Mouse (Mus musculus): ENCODE results near the gene Kcnk4. TPM values are rescaled to one million over a fixed set of nuclear protein-coding genes. Genes with fewer than 3 reads are reported as not detected.
"Not testable (repeated sequence)": the region's sequence is repeated elsewhere in the genome, so short reads cannot be mapped to it uniquely, and the experiment has no call there.

The Kcnk4 gene
- polyA plus RNA-seq, 1 experiment = not detected

DNA sequence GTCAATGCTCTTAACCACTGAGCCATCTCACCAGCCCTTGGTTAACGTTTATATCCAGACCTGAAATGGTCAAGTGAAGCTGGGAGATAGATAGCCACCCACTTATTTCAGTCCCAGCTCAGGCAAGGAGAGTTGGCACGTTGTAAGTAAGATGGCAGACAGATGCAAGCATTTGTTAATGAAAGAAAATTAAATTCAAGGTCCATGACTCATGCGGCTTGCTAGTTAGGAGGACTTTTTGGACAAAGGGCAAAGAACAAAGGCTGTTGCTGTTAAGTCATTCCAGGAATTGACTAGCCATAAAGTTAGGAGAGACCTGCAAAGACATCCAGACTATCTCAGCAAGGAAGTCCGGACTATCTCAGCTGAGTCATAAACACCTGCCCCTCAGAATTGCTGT, 34.7 kb downstream of the Kcnk4 start:
- TF ChIP-seq POLR2A (IDR thresholded peaks at IDR 0.05; ENCODE audit: low read depth, low read length) = no peak
- no peak for TF ChIP-seq CTCF (IDR thresholded peaks at IDR 0.05; ENCODE audit: borderline replicate concordance, insufficient read depth, low read length)
- Histone ChIP-seq H3K27ac (ENCODE audit: insufficient read depth, low read length) (no peak overlapping the region), H3K4me1 (ENCODE audit: control insufficient read depth, insufficient read depth, low read length) (no peaks in the 10 kb centered on the region), H3K4me3 (ENCODE audit: insufficient read depth, low read length) (no peak overlapping the region)

DNA sequence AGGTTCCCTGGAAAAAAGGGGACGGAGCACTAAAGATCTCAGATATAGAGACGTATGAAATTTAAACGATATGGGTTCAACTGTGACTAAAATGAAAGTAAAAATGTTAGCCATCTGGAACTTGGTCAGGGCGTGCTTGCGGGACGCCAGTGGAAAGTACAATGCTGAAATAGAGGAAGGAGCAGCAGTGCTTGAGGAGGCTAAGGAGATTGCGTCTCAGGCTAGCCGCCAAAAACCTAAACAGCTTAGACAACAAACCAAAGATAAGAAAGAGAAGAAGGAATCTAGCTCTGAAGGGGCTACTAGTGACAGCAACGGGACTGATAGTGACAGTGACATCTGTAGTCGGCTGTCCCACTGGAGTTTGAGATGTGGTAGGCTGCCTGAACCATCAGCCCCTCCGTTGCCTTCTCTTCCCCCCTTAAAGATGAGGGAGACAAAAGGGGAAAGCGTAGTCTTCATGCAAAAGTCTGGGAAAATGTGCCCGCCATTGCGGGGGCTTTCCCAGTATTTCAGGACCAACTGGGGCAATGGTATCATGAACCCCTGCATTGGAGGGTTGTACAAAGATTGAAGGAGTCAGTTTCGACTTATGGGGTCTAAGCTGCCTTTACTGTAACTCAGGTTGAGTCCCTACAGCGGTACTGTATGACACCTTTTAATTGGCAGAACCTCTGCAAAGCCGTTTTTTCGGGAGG, 38.6 kb downstream of the Kcnk4 start:
- not testable (repeated sequence) for H3K4me1 ChIP-seq (ENCODE audit: control insufficient read depth, insufficient read depth, low read length); H3K27ac ChIP-seq (ENCODE audit: insufficient read depth, low read length); H3K4me3 ChIP-seq (ENCODE audit: insufficient read depth, low read length)

DNA sequence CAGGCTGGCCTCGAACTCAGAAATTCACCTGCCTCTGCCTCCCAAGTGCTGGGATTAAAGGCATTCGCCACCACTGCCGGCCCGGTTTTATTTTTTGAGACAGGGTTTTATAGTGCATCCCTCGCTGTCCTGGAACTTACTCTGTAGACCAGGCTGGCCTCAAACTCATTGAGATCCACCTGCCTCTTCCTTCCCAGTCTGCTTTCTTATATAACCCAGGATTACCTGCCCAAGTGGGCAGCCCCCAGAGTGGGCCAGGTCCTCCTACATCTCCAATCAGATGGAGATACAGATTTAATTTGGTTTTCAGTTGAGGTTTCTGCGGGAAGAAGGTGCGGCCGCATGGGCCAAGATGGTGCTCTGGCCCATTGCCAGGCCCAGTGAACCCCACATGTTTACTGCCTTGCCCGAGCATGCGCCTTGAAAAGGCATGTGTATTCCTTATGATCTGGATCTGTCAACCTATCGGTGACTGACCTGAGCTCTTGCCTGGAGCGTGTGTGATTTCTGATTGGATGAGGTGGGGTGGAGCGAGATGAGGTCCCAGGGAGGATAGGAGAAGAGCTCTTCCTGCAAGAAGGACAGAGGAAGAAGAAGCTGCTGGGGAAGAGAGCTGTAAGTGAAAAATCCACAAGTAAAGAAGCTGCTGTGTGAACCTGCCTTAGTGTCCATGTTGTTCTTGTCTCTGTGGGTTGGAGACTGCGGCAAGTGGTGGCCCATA, 40.4 kb downstream of the Kcnk4 start:
- Histone ChIP-seq H3K4me1 (ENCODE audit: control insufficient read depth, insufficient read depth, low read length) (no peaks in the 10 kb centered on the region), H3K27ac (ENCODE audit: insufficient read depth, low read length) (no peak overlapping the region), H3K4me3 (ENCODE audit: insufficient read depth, low read length) (no peak overlapping the region)
- TF ChIP-seq POLR2A (IDR thresholded peaks at IDR 0.05; ENCODE audit: low read depth, low read length) (no peak), CTCF (IDR thresholded peaks at IDR 0.05; ENCODE audit: borderline replicate concordance, insufficient read depth, low read length) (no peak)

DNA sequence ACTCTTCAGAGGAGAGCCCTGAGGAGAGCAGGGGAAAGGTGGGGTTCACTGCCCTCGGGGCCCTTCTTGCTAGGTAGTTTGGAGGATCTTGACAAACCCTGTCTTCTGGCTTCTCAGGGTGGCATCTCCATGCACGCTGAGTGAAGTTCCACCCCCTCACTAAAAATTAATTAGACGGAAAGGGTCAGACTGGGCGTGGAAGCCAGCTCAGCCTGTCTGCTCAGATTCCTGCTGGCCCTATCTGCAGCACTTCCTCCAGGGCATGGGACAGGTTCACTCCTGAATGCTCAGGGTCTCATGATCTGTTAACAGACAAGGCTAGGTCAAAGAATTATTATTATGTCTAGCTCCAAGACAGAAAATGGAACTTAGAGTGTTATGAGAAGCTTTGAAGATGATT, 41.8 kb downstream of the Kcnk4 start:
- H3K4me3 ChIP-seq (ENCODE audit: insufficient read depth, low read length) = no peak overlapping the region
- no peaks in the 10 kb centered on the region for H3K4me1 ChIP-seq (ENCODE audit: control insufficient read depth, insufficient read depth, low read length)
- no peak for TF ChIP-seq POLR2A (IDR thresholded peaks at IDR 0.05; ENCODE audit: low read depth, low read length)
- TF ChIP-seq CTCF (IDR thresholded peaks at IDR 0.05; ENCODE audit: borderline replicate concordance, insufficient read depth, low read length) = no peak
- no peak overlapping the region for H3K27ac ChIP-seq (ENCODE audit: insufficient read depth, low read length)

DNA sequence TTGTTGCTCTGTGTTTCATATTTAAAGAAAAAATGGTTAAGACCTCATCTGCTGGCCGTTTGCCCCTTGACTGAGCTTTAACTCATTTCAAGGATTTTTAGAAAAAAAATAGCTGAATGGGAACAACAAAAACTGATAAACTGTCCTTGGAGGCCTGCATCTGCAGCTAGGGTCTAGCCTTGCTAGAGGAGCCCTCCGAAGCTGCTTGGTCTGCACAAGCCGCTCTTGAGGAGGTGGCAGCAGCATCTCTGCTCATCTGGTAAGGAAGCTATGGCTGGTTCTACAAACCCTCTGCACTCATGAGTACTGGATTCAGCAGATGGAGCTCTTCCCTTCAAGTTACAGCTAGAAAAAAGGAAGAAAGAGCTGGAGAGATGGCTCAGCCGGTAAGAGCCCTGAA, 56.4 kb downstream of the Kcnk4 start:
- Histone ChIP-seq H3K4me3 (ENCODE audit: insufficient read depth, low read length) (no peak overlapping the region), H3K4me1 (ENCODE audit: control insufficient read depth, insufficient read depth, low read length) (peaks cover 10% of the 10 kb centered on the region), H3K27ac (ENCODE audit: insufficient read depth, low read length) (no peak overlapping the region)
- TF ChIP-seq CTCF (IDR thresholded peaks at IDR 0.05; ENCODE audit: borderline replicate concordance, insufficient read depth, low read length) = no peak
- no peak for TF ChIP-seq POLR2A (IDR thresholded peaks at IDR 0.05; ENCODE audit: low read depth, low read length)

DNA sequence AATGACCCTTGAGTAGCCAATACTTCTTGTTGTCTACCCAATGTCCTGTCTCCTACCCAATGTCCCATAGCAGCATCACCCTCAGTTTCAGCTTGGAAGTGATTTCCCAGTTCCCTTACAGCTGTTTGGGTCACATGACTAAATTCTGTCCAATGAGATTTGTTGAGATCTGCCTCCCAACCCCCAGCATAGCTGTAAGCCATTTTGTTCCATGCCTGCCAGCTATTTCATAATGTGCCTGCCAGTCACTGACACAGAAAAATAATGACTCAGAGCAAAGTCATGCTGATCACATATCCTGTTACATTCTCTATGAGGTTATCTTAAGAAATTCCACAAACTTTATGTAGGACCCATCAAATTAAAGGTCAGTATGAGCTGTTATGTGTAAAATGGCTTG, 57.5 kb downstream of the Kcnk4 start:
- Histone ChIP-seq H3K27ac (ENCODE audit: insufficient read depth, low read length) (peak overlapping the region; percentile 7; the same call in 1 of the 2 replicates), H3K4me1 (ENCODE audit: control insufficient read depth, insufficient read depth, low read length) (peaks cover 10% of the 10 kb centered on the region), H3K4me3 (ENCODE audit: insufficient read depth, low read length) (no peak overlapping the region)
- TF ChIP-seq POLR2A (IDR thresholded peaks at IDR 0.05; ENCODE audit: low read depth, low read length) (no peak), CTCF (IDR thresholded peaks at IDR 0.05; ENCODE audit: borderline replicate concordance, insufficient read depth, low read length) (no peak)

DNA sequence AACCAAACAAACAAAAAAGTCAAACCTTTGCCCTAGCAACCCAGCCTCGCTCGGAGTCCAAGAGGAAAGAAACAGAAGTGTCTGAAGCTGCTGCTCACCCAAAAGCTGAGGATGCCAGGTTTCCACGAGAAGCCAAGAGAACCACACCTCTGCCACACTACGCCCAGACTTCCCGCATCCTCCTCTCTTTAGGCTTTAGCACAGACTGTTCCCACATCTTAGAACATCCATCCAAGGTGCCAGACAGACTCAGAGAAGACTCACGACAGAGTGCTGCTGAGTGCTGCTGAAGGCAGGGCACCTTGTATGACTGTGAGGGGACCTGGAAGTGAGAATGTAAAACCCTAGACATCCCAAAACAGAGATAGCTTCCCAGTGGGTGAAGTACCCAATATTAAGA, 58.5 kb downstream of the Kcnk4 start:
- no peak for TF ChIP-seq CTCF (IDR thresholded peaks at IDR 0.05; ENCODE audit: borderline replicate concordance, insufficient read depth, low read length)
- TF ChIP-seq POLR2A (IDR thresholded peaks at IDR 0.05; ENCODE audit: low read depth, low read length) = no peak
- H3K4me3 ChIP-seq (ENCODE audit: insufficient read depth, low read length) = no peak overlapping the region
- H3K4me1 ChIP-seq (ENCODE audit: control insufficient read depth, insufficient read depth, low read length) = peaks cover 10% of the 10 kb centered on the region
- H3K27ac ChIP-seq (ENCODE audit: insufficient read depth, low read length) = no peak overlapping the region

DNA sequence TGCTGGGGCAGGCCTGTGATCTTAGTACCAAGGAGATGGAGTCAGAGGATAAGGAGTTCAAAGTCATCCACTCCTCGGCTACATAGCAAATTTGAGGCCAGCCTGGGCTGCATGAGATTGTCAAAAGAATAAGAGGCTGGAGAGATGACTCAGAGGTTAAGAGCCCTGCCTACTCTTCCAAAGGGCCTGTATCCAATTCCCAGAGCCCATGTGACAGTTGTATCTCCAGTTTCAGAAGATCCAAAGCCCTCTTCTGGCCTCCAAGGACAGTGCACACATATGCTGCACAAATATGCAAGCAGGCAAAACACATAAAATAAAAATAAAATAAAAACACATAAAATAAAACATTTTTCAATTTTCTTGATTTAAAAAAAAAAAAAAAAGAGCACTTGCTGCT, 60.1 kb downstream of the Kcnk4 start:
- Histone ChIP-seq H3K4me1 (ENCODE audit: control insufficient read depth, insufficient read depth, low read length) (peaks cover 10% of the 10 kb centered on the region), H3K4me3 (ENCODE audit: insufficient read depth, low read length) (no peak overlapping the region), H3K27ac (ENCODE audit: insufficient read depth, low read length) (no peak overlapping the region)
- no peak for TF ChIP-seq CTCF (IDR thresholded peaks at IDR 0.05; ENCODE audit: borderline replicate concordance, insufficient read depth, low read length)
- TF ChIP-seq POLR2A (IDR thresholded peaks at IDR 0.05; ENCODE audit: low read depth, low read length) = no peak

Other genes with a start within 250 kb of the Kcnk4 start
- 32.6 and 36.8 TPM in 2 replicates for gene Rps6ka4, start 93.9 kb downstream of the Kcnk4 start, polyA plus RNA-seq (2011; ENCODE audit: insufficient read length, low read depth, missing spikeins)
- 0.18 TPM in 1 of 2 replicates, not detected in the other for gene Ccdc88b, start 76.3 kb downstream of the Kcnk4 start, polyA plus RNA-seq (2011; ENCODE audit: insufficient read length, low read depth, missing spikeins)
- gene Trmt112, start 24.8 kb downstream of the Kcnk4 start, polyA plus RNA-seq (2011; ENCODE audit: insufficient read length, low read depth, missing spikeins) = 61.4 and 74.9 TPM in 2 replicates
- 161 and 235 TPM in 2 replicates for gene Prdx5, start 24.4 kb downstream of the Kcnk4 start, polyA plus RNA-seq (2011; ENCODE audit: insufficient read length, low read depth, missing spikeins)
- 18.6 and 19.7 TPM in 2 replicates for gene Esrra, start 12.7 kb downstream of the Kcnk4 start, polyA plus RNA-seq (2011; ENCODE audit: insufficient read length, low read depth, missing spikeins)
- 0.57 TPM in 1 of 2 replicates, not detected in the other for gene Catsperz, start 9.1 kb downstream of the Kcnk4 start, polyA plus RNA-seq (2011; ENCODE audit: insufficient read length, low read depth, missing spikeins)
- 31.0 and 40.3 TPM in 2 replicates for gene Bad, start 7.3 kb upstream of the Kcnk4 start, polyA plus RNA-seq (2011; ENCODE audit: insufficient read length, low read depth, missing spikeins)
- 26.5 and 26.7 TPM in 2 replicates for gene Gpr137, start 8.0 kb upstream of the Kcnk4 start, polyA plus RNA-seq (2011; ENCODE audit: insufficient read length, low read depth, missing spikeins)
- gene Ppp1r14b, start 40.5 kb upstream of the Kcnk4 start, polyA plus RNA-seq (2011; ENCODE audit: insufficient read length, low read depth, missing spikeins) = 161 and 202 TPM in 2 replicates
- 56.2 and 69.3 TPM in 2 replicates for gene Plcb3, start 42.0 kb upstream of the Kcnk4 start, polyA plus RNA-seq (2011; ENCODE audit: insufficient read length, low read depth, missing spikeins)
- gene Fkbp2, start 46.0 kb upstream of the Kcnk4 start, polyA plus RNA-seq (2011; ENCODE audit: insufficient read length, low read depth, missing spikeins) = 35.9 and 37.0 TPM in 2 replicates
- gene Vegfb, start 53.1 kb upstream of the Kcnk4 start, polyA plus RNA-seq (2011; ENCODE audit: insufficient read length, low read depth, missing spikeins) = 24.5 and 29.6 TPM in 2 replicates
- 15.0 and 22.2 TPM in 2 replicates for gene Dnajc4, start 58.1 kb upstream of the Kcnk4 start, polyA plus RNA-seq (2011; ENCODE audit: insufficient read length, low read depth, missing spikeins)
- gene Nudt22, start 61.6 kb upstream of the Kcnk4 start, polyA plus RNA-seq (2011; ENCODE audit: insufficient read length, low read depth, missing spikeins) = 11.4 and 16.9 TPM in 2 replicates
- gene Trpt1, start 61.6 kb upstream of the Kcnk4 start, polyA plus RNA-seq (2011; ENCODE audit: insufficient read length, low read depth, missing spikeins) = 4.4 and 5.1 TPM in 2 replicates
- 0.35 and 1.3 TPM in 2 replicates for gene Fermt3, start 85.0 kb upstream of the Kcnk4 start, polyA plus RNA-seq (2011; ENCODE audit: insufficient read length, low read depth, missing spikeins)
- 192 and 195 TPM in 2 replicates for gene Stip1, start 105.5 kb upstream of the Kcnk4 start, polyA plus RNA-seq (2011; ENCODE audit: insufficient read length, low read depth, missing spikeins)
- gene Macrod1, start 122.3 kb upstream of the Kcnk4 start, polyA plus RNA-seq (2011; ENCODE audit: insufficient read length, low read depth, missing spikeins) = 3.6 and 5.2 TPM in 2 replicates
- 5.3 and 6.4 TPM in 2 replicates for gene Flrt1, start 171.2 kb upstream of the Kcnk4 start, polyA plus RNA-seq (2011; ENCODE audit: insufficient read length, low read depth, missing spikeins)

Data from embryonic fibroblast, embryonic 13.5 days (primary cell).